Mouse (Mus musculus) ovary, adult 10 weeks (tissue): ENCODE measurements around the gene Kdm8. TPM values are rescaled to one million over a fixed set of nuclear protein-coding genes. Genes with fewer than 3 reads are reported as not detected.

Experiments used
- polyA plus RNA-seq: library from polyadenylated mRNA; stranded (reverse); fragments of 350-450 nt; fragmentation: Illumina TruSeq; extraction: RNeasy Lipid Tissue Mini Kit (QIAGEN cat#74804); gene quantifications from one replicate; pipeline ENCODE4 v1.2.3, GENCODE M21; 2014

The Kdm8 gene
- 0.26 TPM for polyA plus RNA-seq

GRCm38 (mm10) chr7:125444464-125445401 is at the start of gene Kdm8:
TSS of gene Kdm8 (plus strand) at chr7:125444676.

GRCm38 (mm10) chr7:125490947-125491735 is 46.7 kb downstream of the Kdm8 start, which contains the start of gene Nsmce1:
TSS of gene Nsmce1 (minus strand) at chr7:125491596.

Other genes starting within 250 kb of the Kdm8 start
- 64.7 TPM for gene Nsmce1, start 46.9 kb downstream of the Kdm8 start, polyA plus RNA-seq
- gene Il4ra, start 107.4 kb downstream of the Kdm8 start, polyA plus RNA-seq = 4.9 TPM
- 1.1 TPM for gene Il21r, start 158.8 kb downstream of the Kdm8 start, polyA plus RNA-seq